Mouse (Mus musculus): ENCODE measurements around the gene Olfr1029.
"Not testable (repeated sequence)": the region's sequence is repeated elsewhere in the genome, so short reads cannot be mapped to it uniquely, and the experiment has no call there.

Gene Olfr1029

GRCm38 (mm10) chr2:85973595-85973994 is at the start of gene Olfr1029:
Gene Olfr1029 (plus strand): TSS chr2:85973895.
- no peak for DNase-seq (ENCODE audit: low spot score in 2 of 2)

- DNase-seq (ENCODE audit: low spot score in 2 of 2), result no peak
Measured at GRCm38 (mm10) chr2:85950137-85950536, 23.6 kb upstream of the Olfr1029 start, which contains the start of gene Olfr1028. Gene Olfr1028 (plus strand): TSS chr2:85950437.

GRCm38 (mm10) chr2:85978976-85979375 is 5.3 kb downstream of the Olfr1029 start, which contains the start of gene Olfr1030:
Gene Olfr1030 (plus strand): TSS chr2:85979276.
- DNase-seq (ENCODE audit: low spot score in 2 of 2), result no peak

- no peak for DNase-seq (ENCODE audit: low spot score in 2 of 2)
Measured at GRCm38 (mm10) chr2:85990004-85990403, 16.3 kb downstream of the Olfr1029 start, which contains the start of gene Olfr1031. Gene Olfr1031 (plus strand): TSS chr2:85990304.

- no peak for DNase-seq (ENCODE audit: low spot score in 2 of 2)
Measured at GRCm38 (mm10) chr2:86005240-86005639, 31.5 kb downstream of the Olfr1029 start, which contains the start of gene Olfr1032. Gene Olfr1032 (plus strand): TSS chr2:86005540.

GRCm38 (mm10) chr2:86020406-86020805 is 46.7 kb downstream of the Olfr1029 start, which contains the start of gene Olfr1033:
Gene Olfr1033 (plus strand): TSS chr2:86020633.
- not testable (repeated sequence) for DNase-seq (ENCODE audit: low spot score in 2 of 2)

- DNase-seq (ENCODE audit: low spot score in 2 of 2), result not testable (repeated sequence)
Measured at GRCm38 (mm10) chr2:86021518-86021917, 47.8 kb downstream of the Olfr1029 start.
